Mouse (Mus musculus) testis, adult 2 months (tissue): ENCODE measurements around the gene Usp21.

Source experiments
- CTCF ChIP-seq: fragments of 200-500 bp; IDR thresholded peaks from 2 replicates; pipeline ENCODE4 v1.5.1; 2012; ENCODE audit warnings: low read depth, mild to moderate bottlenecking, inconsistent platforms, low read length, moderate library complexity; ENCODE audit not compliant: control insufficient read depth, insufficient read depth, insufficient replicate concordance
- POLR2A ChIP-seq: fragments of 200-500 bp; IDR thresholded peaks from 2 replicates; pipeline ENCODE4 v1.6.1; 2012; ENCODE audit warnings: low read depth, mild to moderate bottlenecking, inconsistent platforms, low read length, moderate library complexity; ENCODE audit not compliant: control insufficient read depth

DNA sequence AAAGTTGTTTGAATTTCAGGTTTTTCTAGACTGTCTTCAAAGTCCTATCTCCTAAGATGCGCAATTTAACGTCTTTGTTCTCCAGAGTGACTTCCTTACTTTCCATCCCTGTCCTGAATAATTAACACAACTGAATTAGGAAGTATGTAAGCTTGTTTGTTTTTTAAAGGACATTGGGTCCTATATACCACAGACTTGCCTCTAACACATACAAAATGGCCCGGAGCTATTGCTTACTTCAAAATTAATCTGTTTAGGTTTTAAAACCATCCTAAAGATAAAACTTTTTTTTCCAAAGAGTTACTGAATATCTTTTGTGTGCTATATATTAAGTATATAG lies 7.2 kb upstream of the Usp21 start:
- TF ChIP-seq CTCF (no peak), POLR2A (no peak)
